In genomic region chr1:128681261-128681660, GRCm38 (mm10) we compare ENCODE assay signal across 26 mouse cellular contexts.
DNase-seq lines count a peak whose midpoint lies in the region; ATAC-seq and TF ChIP-seq lines count a peak whose summit lies in the region.
"Had no signal": no experiment of that assay in that cellular context is flagged by ENCODE, and none has a peak within 500 bp of the region (broad histone marks: within the 10 kb centered on the region; RNA-seq: fewer than 3 reads in every experiment).

No protein-coding gene starts in this region.

- 73% methylated on average over 4 of the region's 4 CpGs for WGBS in forebrain, embryonic 10.5 days
- WGBS in forebrain, embryonic 15.5 days, result 71% methylated on average over 4 of the region's 4 CpGs
- 91% methylated on average over 4 of the region's 4 CpGs for WGBS in kidney, adult 2 months

- H3K4me3 ChIP-seq in forebrain, embryonic 10.5 days, result no peak overlapping the region
- no peak overlapping the region for H3K4me3 ChIP-seq in forebrain, embryonic 15.5 days
- H3K4me3 ChIP-seq in testis, adult 2 months (ENCODE audit: control insufficient read depth, low read depth, low read length), result no peak overlapping the region
- H3K4me3 ChIP-seq in kidney, adult 2 months (ENCODE audit: insufficient read depth, low read depth, low read length), result no peak overlapping the region
- H3K4me3 ChIP-seq: embryonic facial prominence, embryonic 10.5 days; heart, adult 2 months; heart, embryonic 13.5 days; hindbrain, embryonic 13.5 days; left cerebral cortex, adult 2 months; lung, embryonic 15.5 days; midbrain, embryonic 12.5 days; stomach, embryonic 15.5 days had no signal

- H3K4me1 ChIP-seq in forebrain, embryonic 10.5 days, result peaks cover 49% of the 10 kb centered on the region
- H3K4me1 ChIP-seq in forebrain, embryonic 15.5 days, result peaks cover 22% of the 10 kb centered on the region
- no peaks in the 10 kb centered on the region for H3K4me1 ChIP-seq in testis, adult 2 months (ENCODE audit: control insufficient read depth, insufficient read depth, low read length)
- no peaks in the 10 kb centered on the region for H3K4me1 ChIP-seq in kidney, adult 2 months (ENCODE audit: control insufficient read depth, insufficient read depth, low read length)
- H3K4me1 ChIP-seq: stomach, embryonic 15.5 days had no signal

- H3K9ac ChIP-seq in forebrain, embryonic 15.5 days (replicated peaks), result no peak overlapping the region
- H3K9ac ChIP-seq: heart, embryonic 13.5 days; hindbrain, embryonic 13.5 days; liver, embryonic 14.5 days; lung, embryonic 15.5 days; midbrain, embryonic 12.5 days; stomach, embryonic 15.5 days had no signal

- no peaks in the 10 kb centered on the region for H3K36me3 ChIP-seq in forebrain, embryonic 10.5 days (replicated peaks)
- H3K36me3 ChIP-seq in forebrain, embryonic 15.5 days, result no peaks in the 10 kb centered on the region
- no peaks in the 10 kb centered on the region for H3K36me3 ChIP-seq in testis, adult 2 months (ENCODE audit: control insufficient read depth, insufficient read depth, low read length)
- no peaks in the 10 kb centered on the region for H3K36me3 ChIP-seq in kidney, adult 2 months (ENCODE audit: control insufficient read depth, insufficient read depth, low read length)
- H3K36me3 ChIP-seq: embryonic facial prominence, embryonic 10.5 days; heart, embryonic 13.5 days; hindbrain, embryonic 13.5 days; lung, embryonic 15.5 days; midbrain, embryonic 12.5 days; stomach, embryonic 15.5 days had no signal

- TF ChIP-seq CTCF in testis, adult 2 months (IDR thresholded peaks at IDR 0.05; ENCODE audit: control insufficient read depth, insufficient read depth, insufficient replicate concordance, low read depth, low read length), result no peak
- no peak for TF ChIP-seq CTCF in kidney, adult 2 months (conservative IDR thresholded peaks at IDR 0.05; ENCODE audit: insufficient read depth, insufficient read length, low read depth, low read length)

- ATAC-seq in forebrain, embryonic 15.5 days (replicated peaks), result no peak
- ATAC-seq in megakaryocyte, adult 5-6 weeks (ENCODE audit: poor library complexity, severe bottlenecking), result 0 out of 2 replicates have a peak, but pooled peaks have one; percentile 48
- ATAC-seq: inflammation-experienced regulatory T-cells, adult 6 months had no signal

- no peak overlapping the region for H3K4me2 ChIP-seq in forebrain, embryonic 15.5 days (replicated peaks)
- H3K4me2 ChIP-seq: heart, embryonic 13.5 days; hindbrain, embryonic 13.5 days; lung, embryonic 15.5 days; midbrain, embryonic 12.5 days; stomach, embryonic 15.5 days had no signal

- H3K9me3 ChIP-seq in forebrain, embryonic 10.5 days, result 0 out of 2 replicates have a peak, but pooled peaks cover 4% of the 10 kb centered on the region
- H3K9me3 ChIP-seq in forebrain, embryonic 15.5 days, result no peaks in the 10 kb centered on the region
- H3K9me3 ChIP-seq: embryonic facial prominence, embryonic 10.5 days; heart, embryonic 13.5 days; hindbrain, embryonic 13.5 days; lung, embryonic 15.5 days; midbrain, embryonic 12.5 days; stomach, embryonic 15.5 days had no signal

- no peak for DNase-seq in forebrain, embryonic 10.5 days (ENCODE audit: extremely low spot score, low spot score)
- DNase-seq in testis, postnatal 10 days (ENCODE audit: low spot score), result no peak
- DNase-seq in right cerebral cortex, postnatal 14 days, result no peak
- no peak for DNase-seq in kidney, adult 2 months
- DNase-seq: cerebellum, adult 11 months; cerebellum, adult 9-11 months; gastrocnemius, postnatal 25 days; heart, adult 2 months; heart, postnatal 14 days; kidney, adult 18-20 months; layer of hippocampus, adult 9-11 months; lung, postnatal 36 days; retina, postnatal 1 day had no signal

- H3K27me3 ChIP-seq in forebrain, embryonic 10.5 days (ENCODE audit: poor library complexity, severe bottlenecking), result no peaks in the 10 kb centered on the region
- H3K27me3 ChIP-seq in forebrain, embryonic 15.5 days, result no peaks in the 10 kb centered on the region
- no peaks in the 10 kb centered on the region for H3K27me3 ChIP-seq in testis, adult 2 months (ENCODE audit: control insufficient read depth, insufficient read depth, low read length)
- no peaks in the 10 kb centered on the region for H3K27me3 ChIP-seq in kidney, adult 2 months (replicated peaks; ENCODE audit: control insufficient read depth, insufficient read depth, low read length)
- H3K27me3 ChIP-seq: heart, embryonic 13.5 days; hindbrain, embryonic 13.5 days; lung, embryonic 15.5 days; midbrain, embryonic 12.5 days; stomach, embryonic 15.5 days had no signal

- peak overlapping the region; percentile 46; the same call in 1 of the 2 replicates for H3K27ac ChIP-seq in forebrain, embryonic 10.5 days
- no peak overlapping the region for H3K27ac ChIP-seq in forebrain, embryonic 15.5 days (replicated peaks)
- H3K27ac ChIP-seq in testis, adult 2 months (ENCODE audit: control insufficient read depth, insufficient read depth, low read depth, low read length), result peak overlapping the region; percentile 44
- no peak overlapping the region for H3K27ac ChIP-seq in kidney, adult 2 months (ENCODE audit: insufficient read depth, low read depth, low read length)
- H3K27ac ChIP-seq: heart, adult 2 months; heart, embryonic 13.5 days; hindbrain, embryonic 13.5 days; kidney, postnatal 0 days; left cerebral cortex, adult 2 months; liver, embryonic 14.5 days; midbrain, embryonic 12.5 days; stomach, embryonic 15.5 days had no signal

- TF ChIP-seq POLR2A in testis, adult 2 months (IDR thresholded peaks at IDR 0.05; ENCODE audit: control insufficient read depth, low read depth, low read length), result no peak
- no peak for TF ChIP-seq POLR2A in kidney, adult 2 months (IDR thresholded peaks at IDR 0.05; ENCODE audit: low read depth, low read length)

Comparison
In these comparisons a context has a peak if more than half of its experiments do, and no peak if none do; other contexts are left out.
1. H3K27ac ChIP-seq: peak in forebrain, embryonic 10.5 days (single experiment) and testis, adult 2 months (single experiment); none in forebrain, embryonic 15.5 days (single experiment) and kidney, adult 2 months (single experiment).